Mouse (Mus musculus) right cerebral cortex, adult 18-20 months (tissue): Measurements from ENCODE around the gene Zbtb43.
A peak's percentile ranks its signal among the peaks of the same experiment; 100 is the strongest.

Experiments used
- DNase-seq: peaks from one replicate; pipeline ENCODE4 v3.0.0; 2022; ENCODE audit warnings: mixed read lengths

The Zbtb43 gene

DNA sequence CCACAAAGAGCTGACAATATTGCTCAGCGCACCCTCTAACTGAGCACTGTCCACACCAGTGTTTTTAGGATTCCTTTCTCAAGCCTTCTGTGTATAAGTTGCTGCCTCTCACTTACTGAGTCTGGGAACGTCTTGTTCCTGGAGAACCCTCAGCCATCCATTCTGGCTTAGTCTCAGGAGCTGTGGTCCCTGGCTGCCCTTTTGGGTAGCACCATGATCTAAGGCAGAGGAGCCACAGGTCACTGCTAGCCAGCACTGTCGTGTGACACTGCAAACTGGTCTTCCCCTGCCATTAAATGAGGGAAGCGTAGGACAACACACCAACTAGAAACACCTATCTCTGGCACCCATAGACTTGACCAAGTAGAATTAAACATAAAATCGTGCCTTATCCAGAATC, 15.6 kb downstream of the Zbtb43 start:
- no peak for DNase-seq

GRCm38 (mm10) chr2:33452140-33452539, 16.2 kb downstream of the Zbtb43 start:
- DNase-seq = peak; percentile 51

DNA sequence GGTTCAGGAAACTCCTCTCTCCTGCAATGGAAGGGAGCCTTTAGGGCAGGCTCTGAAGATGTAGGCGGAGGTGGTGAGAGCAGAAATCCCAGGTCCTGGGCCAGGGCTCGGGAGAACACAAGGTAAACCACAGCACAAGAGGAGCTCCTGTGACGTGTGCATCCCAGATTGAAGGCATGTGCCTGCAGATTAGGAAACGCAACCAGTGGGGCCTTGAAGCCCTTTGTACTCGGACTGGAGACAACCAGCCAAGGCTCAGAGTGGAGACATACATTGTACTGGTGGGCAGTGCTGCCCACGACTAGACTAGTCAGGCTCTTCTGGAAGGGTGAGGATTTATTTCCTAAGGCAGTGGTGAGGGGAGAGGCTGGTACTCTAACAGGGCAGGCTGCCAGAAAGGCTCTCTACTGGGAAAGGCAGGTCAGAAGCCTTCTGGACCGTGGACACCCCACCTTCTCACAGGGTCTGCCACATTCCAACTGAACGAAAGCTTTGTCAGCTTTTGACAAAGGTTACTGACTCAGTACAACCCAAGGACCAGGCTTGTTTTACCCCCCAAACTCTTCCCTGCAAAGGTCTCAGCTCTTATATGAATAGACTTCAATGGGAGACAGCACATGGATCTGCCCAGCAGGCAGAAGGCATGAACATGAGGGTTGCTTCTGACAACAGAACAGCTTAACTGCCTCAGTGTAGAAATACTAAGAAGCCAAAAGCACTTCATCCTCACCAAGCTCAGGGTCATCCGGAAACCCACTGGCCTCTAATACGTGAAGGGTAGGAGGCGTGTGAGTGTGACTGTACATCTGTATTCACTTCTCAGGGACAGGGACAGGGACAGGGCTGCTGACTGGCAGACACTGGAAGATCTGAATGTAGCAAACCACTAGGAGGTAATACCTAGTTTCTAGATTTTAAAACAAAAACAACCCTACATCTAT, 17.1 kb downstream of the Zbtb43 start:
- no peak for DNase-seq

- DNase-seq = peak; percentile 67
Observed at GRCm38 (mm10) chr2:33449119-33449873, 19.1 kb downstream of the Zbtb43 start.

- no peak for DNase-seq
Observed at GRCm38 (mm10) chr2:33446796-33447195, 21.6 kb downstream of the Zbtb43 start.

DNA sequence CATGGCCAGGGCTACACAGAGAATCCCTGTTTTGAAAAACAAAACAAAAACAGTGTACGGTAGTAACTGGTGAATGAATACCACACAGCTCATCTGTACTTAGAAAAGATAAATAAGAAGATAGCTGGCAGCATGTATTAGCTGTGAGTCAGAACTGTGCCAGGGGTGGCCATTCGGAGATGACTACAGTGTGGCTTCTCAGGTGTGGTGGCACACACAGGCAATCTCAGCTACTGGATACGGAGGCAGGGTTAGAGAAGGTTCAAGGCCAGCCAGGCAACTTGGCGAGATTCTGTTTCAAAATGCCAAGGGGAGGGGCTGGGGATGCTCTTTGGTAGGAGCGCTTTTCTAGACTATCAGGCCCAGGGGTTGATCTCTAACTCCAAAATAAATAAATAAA, 22.6 kb downstream of the Zbtb43 start:
- DNase-seq = no peak

DNA sequence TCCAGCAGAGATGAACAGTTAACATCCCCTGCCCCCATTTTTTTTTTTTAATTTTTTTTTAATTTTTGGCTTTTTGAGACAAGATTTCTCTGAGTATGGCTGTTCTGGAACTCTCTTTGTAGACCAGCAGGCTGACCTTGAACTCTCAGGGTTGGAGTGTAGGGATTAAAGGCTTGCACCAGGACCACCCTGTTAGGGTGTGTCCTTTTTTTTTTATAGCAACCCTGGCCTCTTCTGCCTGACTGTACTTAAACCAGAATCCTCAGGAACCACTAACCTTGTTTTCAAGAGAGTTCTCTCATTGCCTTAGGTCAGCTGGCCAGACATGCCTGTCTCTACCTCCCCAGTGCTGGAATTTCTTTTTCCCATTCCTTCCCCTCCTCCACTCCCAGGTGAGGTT, 23.5 kb downstream of the Zbtb43 start:
- no peak for DNase-seq

- DNase-seq = peak; percentile 91
Observed at GRCm38 (mm10) chr2:33444358-33444757, 24.0 kb downstream of the Zbtb43 start.

- no peak for DNase-seq
Observed at GRCm38 (mm10) chr2:33442701-33443100, 25.7 kb downstream of the Zbtb43 start.

DNA sequence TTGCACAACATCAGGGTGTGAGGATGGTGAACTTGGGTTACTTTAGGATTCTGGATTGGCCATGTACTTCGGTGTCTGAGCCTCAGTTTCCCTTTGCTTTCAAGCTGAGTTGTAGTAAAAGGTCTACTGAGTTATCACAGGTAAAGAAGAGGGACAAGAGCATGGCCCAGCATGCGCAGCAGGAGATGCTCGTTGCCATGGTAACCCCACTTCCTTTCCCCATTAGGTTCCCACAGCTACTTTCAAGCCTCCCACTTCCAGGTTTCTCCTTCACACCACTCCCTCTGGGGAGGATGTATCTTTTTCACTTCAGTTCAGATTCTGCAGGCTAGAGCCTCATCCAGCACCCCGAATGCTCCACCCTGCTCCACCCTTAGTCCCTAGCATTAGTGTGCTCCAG, 27.5 kb downstream of the Zbtb43 start:
- DNase-seq = peak; percentile 85

GRCm38 (mm10) chr2:33439980-33440670, 28.2 kb downstream of the Zbtb43 start:
- no peak for DNase-seq

DNA sequence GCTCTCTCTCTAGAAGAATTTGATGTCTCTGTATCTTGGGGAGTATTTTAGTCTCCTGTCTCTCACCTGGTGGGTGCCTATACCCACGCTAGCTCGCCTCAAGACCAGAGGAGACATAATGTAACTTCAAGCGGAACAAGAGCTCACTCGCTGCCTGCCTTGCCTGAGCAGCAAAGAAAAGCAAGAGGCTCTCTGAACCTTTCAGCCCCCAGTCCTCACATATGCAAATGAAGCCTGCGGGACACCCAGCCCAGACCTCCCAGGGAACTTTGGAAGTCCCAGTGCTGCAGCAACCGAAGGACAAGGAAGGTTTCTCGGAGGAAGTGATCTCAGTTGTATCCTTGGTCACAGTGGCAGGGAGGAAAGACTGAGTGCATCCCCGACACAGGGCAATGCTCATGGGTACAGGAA, 28.9 kb downstream of the Zbtb43 start:
- DNase-seq = no peak

DNA sequence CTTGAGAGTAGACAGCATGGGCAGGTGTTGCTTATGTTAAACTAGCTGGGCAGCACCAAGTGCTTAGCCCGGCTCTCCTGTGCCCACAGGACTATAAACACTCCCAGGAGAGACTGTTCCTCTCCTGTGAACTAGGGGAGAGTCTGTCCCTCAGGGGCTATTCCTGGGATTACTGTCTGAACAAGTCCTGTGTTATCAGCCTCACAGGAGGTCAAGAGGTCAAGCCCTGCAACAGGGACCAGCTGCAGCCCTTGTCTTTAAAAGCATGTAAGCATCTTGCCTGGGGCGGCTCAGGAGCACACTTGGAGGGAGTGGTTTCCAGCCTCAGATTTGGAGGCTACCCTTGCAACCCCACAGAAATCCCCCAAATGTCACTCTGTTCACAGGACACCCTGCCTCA, 30.0 kb downstream of the Zbtb43 start:
- DNase-seq = no peak

GRCm38 (mm10) chr2:33437184-33437583, 31.2 kb downstream of the Zbtb43 start:
- no peak for DNase-seq

- no peak for DNase-seq
Observed at GRCm38 (mm10) chr2:33436035-33436580, 32.3 kb downstream of the Zbtb43 start.

DNA sequence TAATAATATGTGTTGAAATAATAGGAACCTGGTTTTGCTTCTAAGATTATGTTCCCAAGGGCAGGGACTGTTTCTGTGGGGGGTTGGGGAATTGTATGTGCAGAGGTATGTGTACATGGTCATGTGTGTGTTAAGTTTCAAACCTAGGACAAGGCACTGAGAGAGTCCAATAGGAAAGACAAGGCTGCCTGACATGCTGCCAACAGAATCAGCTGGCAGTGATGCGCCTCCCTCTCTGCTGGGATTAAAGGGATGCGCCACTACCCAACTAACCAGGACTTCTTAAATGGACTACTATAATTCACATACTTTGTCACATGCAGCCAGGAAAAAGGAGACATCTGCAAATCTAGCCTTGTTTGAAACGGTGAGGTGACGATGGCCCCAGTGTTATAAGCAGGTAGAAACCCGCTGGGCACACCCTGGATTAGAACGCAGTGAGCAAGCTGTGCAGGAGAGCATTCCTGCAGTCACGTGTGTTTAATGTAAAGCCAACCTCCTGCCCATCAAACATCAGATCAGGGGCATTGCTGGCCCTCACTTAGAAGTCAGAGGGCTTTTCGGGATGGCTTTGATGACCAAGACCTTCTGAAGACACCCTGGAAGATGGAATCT, 33.2 kb downstream of the Zbtb43 start:
- DNase-seq = no peak

GRCm38 (mm10) chr2:33432877-33433276, 35.5 kb downstream of the Zbtb43 start:
- peak; percentile 64 for DNase-seq

DNA sequence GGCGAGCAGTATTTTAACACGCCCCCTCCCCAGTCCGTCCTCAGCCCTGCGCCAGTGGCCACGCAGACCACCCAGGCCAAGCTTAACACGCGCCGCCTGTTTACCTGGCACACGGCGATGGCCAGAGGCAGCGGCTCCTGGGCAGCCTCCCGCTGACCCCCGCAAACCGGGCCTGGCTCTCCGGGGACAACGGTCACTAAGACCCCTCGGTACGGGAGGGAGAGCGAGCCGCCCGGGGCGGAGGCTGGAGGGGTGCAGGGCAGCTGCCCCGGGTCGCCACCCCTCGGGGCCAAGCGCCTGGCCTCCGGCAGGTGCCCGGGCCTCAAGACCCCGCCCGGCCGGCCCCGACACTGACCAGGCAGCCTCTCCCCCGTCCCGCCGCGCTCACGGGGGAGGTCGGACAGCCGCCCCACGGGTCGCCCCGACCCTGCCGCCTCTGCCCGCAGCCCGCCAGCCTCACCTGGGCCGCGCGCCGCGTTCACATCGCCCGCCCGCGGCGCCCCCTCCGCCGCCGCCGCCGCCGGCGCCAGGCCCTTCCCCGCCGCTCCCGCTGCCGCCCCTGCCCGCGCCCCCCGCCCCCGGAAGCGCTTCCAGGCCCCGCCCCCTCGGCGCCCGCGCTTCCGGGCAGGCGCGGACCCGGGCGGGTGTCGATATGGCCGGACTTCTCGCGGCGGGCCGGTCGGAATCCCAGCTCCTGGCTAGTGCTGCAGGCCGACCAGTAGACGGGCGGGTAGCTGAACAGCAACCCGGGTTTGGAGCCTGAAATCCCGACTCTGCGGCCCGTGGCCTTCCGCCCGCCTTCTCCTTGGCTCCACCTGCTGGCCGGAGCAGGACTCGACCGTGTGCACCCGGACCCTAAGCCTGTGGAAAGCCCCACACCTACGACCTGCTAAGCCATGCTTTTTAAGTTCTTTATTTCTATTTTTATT, 37.3 kb downstream of the Zbtb43 start, which contains the start of gene Zbtb34:
Gene Zbtb34, minus strand, starts transcription at position 554 of the 929 bp plus-strand sequence.
- no peak for DNase-seq

DNA sequence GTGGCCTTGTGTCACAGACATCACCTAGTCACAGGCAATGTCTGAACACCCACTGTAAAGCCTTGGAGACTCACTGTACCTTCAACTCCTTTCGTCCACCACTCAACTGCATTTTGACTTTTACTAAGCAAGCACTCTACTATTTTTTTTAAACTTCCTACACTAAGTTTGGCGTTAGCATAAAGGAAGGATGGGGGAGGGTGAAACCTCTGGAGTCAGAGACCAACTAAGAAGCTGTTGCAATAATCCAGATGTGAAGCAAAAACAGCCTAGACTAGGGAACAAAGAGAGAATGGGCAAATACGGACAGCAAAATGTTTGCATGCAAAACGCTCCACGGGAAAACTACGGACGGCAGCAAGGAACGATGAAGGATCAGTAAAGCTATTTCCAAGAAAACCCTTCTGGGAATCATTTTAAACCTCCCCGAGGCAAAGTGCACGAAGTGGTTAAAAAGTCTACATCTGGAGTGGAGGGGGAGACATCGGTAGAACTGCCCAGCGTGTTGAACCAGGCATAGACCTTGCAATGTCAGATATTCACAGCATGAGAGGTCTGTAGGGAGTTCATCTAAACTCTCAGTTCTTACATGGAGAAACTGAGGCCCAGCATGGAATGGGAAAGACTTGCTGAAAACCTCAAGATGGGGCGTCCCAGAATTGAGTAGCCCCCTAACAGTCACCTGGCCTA, 38.1 kb downstream of the Zbtb43 start:
- DNase-seq = no peak

- DNase-seq = no peak
Observed at GRCm38 (mm10) chr2:33429339-33429738, 39.0 kb downstream of the Zbtb43 start.
